Mouse (Mus musculus): ENCODE data around the gene Ndufv1.

DNA sequence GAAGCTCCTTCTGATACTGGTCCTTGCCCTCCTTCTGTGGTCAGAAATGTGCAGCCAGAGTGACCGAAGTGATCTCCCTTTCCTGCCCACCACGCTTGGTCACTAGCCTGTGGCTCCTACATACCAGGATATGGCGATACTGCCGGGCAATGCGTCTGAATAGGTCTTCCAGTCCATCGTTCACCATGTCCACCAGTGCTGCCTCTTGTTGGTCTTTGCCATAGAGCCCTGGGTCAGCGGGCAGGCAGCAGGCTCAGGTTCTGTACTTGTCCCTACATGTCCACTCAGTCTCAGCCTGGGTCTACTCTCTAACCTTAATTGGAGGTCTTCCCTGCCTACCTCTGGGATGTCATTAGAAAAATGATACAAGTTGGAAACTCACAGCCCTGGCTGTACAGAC lies 45.4 kb upstream of the Ndufv1 start:
- TF ChIP-seq CTCF (IDR thresholded peaks at IDR 0.05; ENCODE audit: borderline replicate concordance, control insufficient read depth, extremely low read depth, insufficient read depth, low read length, poor library complexity) (no peak), POLR2A (IDR thresholded peaks at IDR 0.05; ENCODE audit: control insufficient read depth, extremely low read depth, insufficient read depth, low read length, poor library complexity) (no peak)

Data from thymus, adult 2 months (tissue).